Mouse (Mus musculus) forebrain, embryonic 10.5 days (tissue): ENCODE results near the gene 2310007B03Rik. TPM values are rescaled to one million over a fixed set of nuclear protein-coding genes. Genes with fewer than 3 reads are reported as not detected.
A peak's percentile ranks its signal among the peaks of the same experiment; 100 is the strongest.

ENCODE experiments used
- DNase-seq: peaks from one replicate; pipeline ENCODE4 v3.0.0-alpha.2; 2017; ENCODE audit warnings: low spot score; ENCODE audit errors: extremely low spot score
- H3K27ac ChIP-seq: fragments of 300-500 bp; sonication (generic); 2 replicates; pipeline ENCODE4 v1.5.1; 2016; ENCODE audit warnings: mild to moderate bottlenecking
- H3K27me3 ChIP-seq: fragments of 300-500 bp; sonication (generic); 2 replicates; pipeline ENCODE4 v1.6.1; 2016; ENCODE audit warnings: mild to moderate bottlenecking; ENCODE audit not compliant: poor library complexity, severe bottlenecking
- H3K36me3 ChIP-seq: fragments of 300-500 bp; sonication (generic); replicated peaks from 2 replicates; pipeline ENCODE4 v1.6.1; 2016; ENCODE audit warnings: mild to moderate bottlenecking, moderate library complexity
- H3K4me1 ChIP-seq: fragments of 300-500 bp; sonication (generic); 2 replicates; pipeline ENCODE4 v1.6.1; 2016
- H3K4me3 ChIP-seq: fragments of 300-500 bp; sonication (generic); 2 replicates; pipeline ENCODE4 v1.5.1; 2016; ENCODE audit warnings: mild to moderate bottlenecking, moderate library complexity
- H3K9me3 ChIP-seq: fragments of 300-500 bp; sonication (generic); 2 replicates; pipeline ENCODE4 v1.6.1; 2016; ENCODE audit warnings: mild to moderate bottlenecking, moderate library complexity
- WGBS: fragments of 180-500 bp; shearing (Covaris S2); methylation state at CpG from one replicate; pipeline ENCODE4 v1.1.7; 2016; 5-methylcytosine and 5-hydroxymethylcytosine counted together
- polyA plus RNA-seq: library from polyadenylated mRNA; unstranded; fragments of >200 nt; fragmentation: Nextera tagmentation; extraction: Ambion mirVana; gene quantifications from 2 replicates; pipeline ENCODE4 v1.2.1, GENCODE M21; 2016

2310007B03Rik gene
- polyA plus RNA-seq, 1 experiment from 2014 or later, result 0.92 TPM

- Histone ChIP-seq H3K27ac (peak overlapping the region; percentile 88), H3K4me3 (peak overlapping the region; percentile 61), H3K27me3 (peaks cover 50% of the 10 kb centered on the region), H3K4me1 (peaks cover 32% of the 10 kb centered on the region), H3K36me3 (no peaks in the 10 kb centered on the region), H3K9me3 (no peaks in the 10 kb centered on the region)
- peak; percentile 20 for DNase-seq
- 22% methylated on average over 6 of the region's 6 CpGs for WGBS
Measured at GRCm38 (mm10) chr1:93175849-93176248, 15.1 kb upstream of the 2310007B03Rik start.

GRCm38 (mm10) chr1:93174399-93174798, 13.7 kb upstream of the 2310007B03Rik start:
- 2% methylated on average over 4 of the region's 4 CpGs for WGBS
- Histone ChIP-seq H3K4me3 (no peak overlapping the region), H3K9me3 (no peaks in the 10 kb centered on the region), H3K4me1 (peaks cover 32% of the 10 kb centered on the region), H3K36me3 (no peaks in the 10 kb centered on the region), H3K27ac (no peak overlapping the region), H3K27me3 (peaks cover 50% of the 10 kb centered on the region)
- peak; percentile 93 for DNase-seq

- DNase-seq, result no peak
- Histone ChIP-seq H3K4me3 (no peak overlapping the region), H3K9me3 (no peaks in the 10 kb centered on the region), H3K36me3 (no peaks in the 10 kb centered on the region), H3K27me3 (peaks cover 47% of the 10 kb centered on the region), H3K27ac (no peak overlapping the region), H3K4me1 (peaks cover 34% of the 10 kb centered on the region)
- WGBS, result 69% methylated on average over 4 of the region's 4 CpGs
Measured at GRCm38 (mm10) chr1:93173665-93174064, 12.9 kb upstream of the 2310007B03Rik start.

GRCm38 (mm10) chr1:93168295-93168775, 7.6 kb upstream of the 2310007B03Rik start, which contains the start of gene Crocc2:
Gene Crocc2 (plus strand): TSS chr1:93168725.
- WGBS, result 43% methylated on average over 10 of the region's 10 CpGs
- H3K27me3 ChIP-seq, result no peaks in the 10 kb centered on the region

GRCm38 (mm10) chr1:93166346-93167079, 5.8 kb upstream of the 2310007B03Rik start:
- no peaks in the 10 kb centered on the region for H3K36me3 ChIP-seq
- H3K27me3 ChIP-seq, result no peaks in the 10 kb centered on the region
- no peak for DNase-seq
- WGBS, result 90% methylated on average over 11 of the region's 11 CpGs
- no peak overlapping the region for H3K4me3 ChIP-seq
- no peak overlapping the region for H3K27ac ChIP-seq
- peaks cover 10% of the 10 kb centered on the region for H3K4me1 ChIP-seq
- no peaks in the 10 kb centered on the region for H3K9me3 ChIP-seq

More at GRCm38 (mm10) chr1:93168295-93168775, 7.6 kb upstream of the 2310007B03Rik start, which contains the start of gene Crocc2:
- Histone ChIP-seq H3K4me1 (peaks cover 10% of the 10 kb centered on the region), H3K36me3 (no peaks in the 10 kb centered on the region), H3K9me3 (no peaks in the 10 kb centered on the region), H3K27ac (no peak within 1 kb of the TSS), H3K4me3 (no peak within 1 kb of the TSS)
- DNase-seq, result no peak

GRCm38 (mm10) chr1:93165447-93165846, 4.7 kb upstream of the 2310007B03Rik start:
- no peak overlapping the region for H3K4me3 ChIP-seq
- H3K27me3 ChIP-seq, result no peaks in the 10 kb centered on the region
- peaks cover 21% of the 10 kb centered on the region for H3K4me1 ChIP-seq
- no peak overlapping the region for H3K27ac ChIP-seq
- DNase-seq, result no peak
- WGBS, result 88% methylated on average over 9 of the region's 9 CpGs
- no peaks in the 10 kb centered on the region for H3K9me3 ChIP-seq
- no peaks in the 10 kb centered on the region for H3K36me3 ChIP-seq

- WGBS, result 84% methylated on average over 7 of the region's 7 CpGs
- H3K4me3 ChIP-seq, result no peak overlapping the region
Measured at GRCm38 (mm10) chr1:93162588-93162987, 1.8 kb upstream of the 2310007B03Rik start.

GRCm38 (mm10) chr1:93161921-93162320, 1.2 kb upstream of the 2310007B03Rik start:
- no peaks in the 10 kb centered on the region for H3K27me3 ChIP-seq
- H3K9me3 ChIP-seq, result no peaks in the 10 kb centered on the region
- WGBS, result 87% methylated on average over 10 of the region's 10 CpGs
- peaks cover 20% of the 10 kb centered on the region for H3K4me1 ChIP-seq
- H3K4me3 ChIP-seq, result no peak overlapping the region
- no peak for DNase-seq
- no peaks in the 10 kb centered on the region for H3K36me3 ChIP-seq
- no peak overlapping the region for H3K27ac ChIP-seq

More at GRCm38 (mm10) chr1:93162588-93162987, 1.8 kb upstream of the 2310007B03Rik start:
- Histone ChIP-seq H3K9me3 (no peaks in the 10 kb centered on the region), H3K27me3 (no peaks in the 10 kb centered on the region), H3K36me3 (no peaks in the 10 kb centered on the region), H3K27ac (no peak overlapping the region), H3K4me1 (peaks cover 20% of the 10 kb centered on the region)
- DNase-seq, result no peak

- H3K9me3 ChIP-seq, result no peaks in the 10 kb centered on the region
- H3K27me3 ChIP-seq, result no peaks in the 10 kb centered on the region
- 0 out of 2 replicates have a peak overlapping the region, but pooled peaks have one; percentile 30 for H3K27ac ChIP-seq
- WGBS, result 81% methylated on average over 8 of the region's 8 CpGs
- no peak overlapping the region for H3K4me3 ChIP-seq
- H3K36me3 ChIP-seq, result no peaks in the 10 kb centered on the region
- no peak for DNase-seq
- peaks cover 20% of the 10 kb centered on the region for H3K4me1 ChIP-seq
Measured at GRCm38 (mm10) chr1:93161350-93161749, 602 bp upstream of the 2310007B03Rik start.

- no peaks in the 10 kb centered on the region for H3K9me3 ChIP-seq
- no peak for DNase-seq
- no peaks in the 10 kb centered on the region for H3K36me3 ChIP-seq
- 85% methylated on average over 21 of the region's 21 CpGs for WGBS
- no peak overlapping the region for H3K4me3 ChIP-seq
- H3K27ac ChIP-seq, result peak overlapping the region; percentile 30; the same call in 1 of the 2 replicates
- peaks cover 20% of the 10 kb centered on the region for H3K4me1 ChIP-seq
- no peaks in the 10 kb centered on the region for H3K27me3 ChIP-seq
Measured at GRCm38 (mm10) chr1:93159566-93160500, 915 bp downstream of the 2310007B03Rik start.

GRCm38 (mm10) chr1:93158916-93159315, 1.8 kb downstream of the 2310007B03Rik start:
- no peaks in the 10 kb centered on the region for H3K36me3 ChIP-seq
- H3K4me3 ChIP-seq, result no peak overlapping the region
- no peaks in the 10 kb centered on the region for H3K27me3 ChIP-seq
- no peaks in the 10 kb centered on the region for H3K9me3 ChIP-seq
- WGBS, result 84% methylated on average over 8 of the region's 8 CpGs
- no peak overlapping the region for H3K27ac ChIP-seq
- peaks cover 20% of the 10 kb centered on the region for H3K4me1 ChIP-seq
- DNase-seq, result no peak

- Histone ChIP-seq H3K9me3 (no peaks in the 10 kb centered on the region), H3K36me3 (no peaks in the 10 kb centered on the region), H3K27ac (no peak overlapping the region), H3K4me3 (no peak overlapping the region), H3K4me1 (peaks cover 20% of the 10 kb centered on the region), H3K27me3 (no peaks in the 10 kb centered on the region)
- 87% methylated on average over 4 of the region's 4 CpGs for WGBS
- DNase-seq, result no peak
Measured at GRCm38 (mm10) chr1:93157566-93157965, 3.2 kb downstream of the 2310007B03Rik start.
